Mouse (Mus musculus): ENCODE data around the gene Vps51. TPM values are rescaled to one million over a fixed set of nuclear protein-coding genes. Genes with fewer than 3 reads are reported as not detected.

Gene Vps51
- polyA plus RNA-seq, 1 experiment from 2014 or later = 50.7 TPM

- Histone ChIP-seq H3K4me2 (ENCODE audit: low read depth, low read length) (peak overlapping the region; percentile 91), H3K4me1 (ENCODE audit: control insufficient read depth, insufficient read depth, low read length) (peaks cover 14% of the 10 kb centered on the region), H3K27ac (ENCODE audit: low read length) (peak overlapping the region; percentile 52), H3K9ac (ENCODE audit: low read length) (peak overlapping the region; percentile 78), H3K36me3 (ENCODE audit: control insufficient read depth, insufficient read depth) (peaks cover 17% of the 10 kb centered on the region), H3K27me3 (ENCODE audit: control insufficient read depth, insufficient read depth, low read length) (no peaks in the 10 kb centered on the region), H3K9me3 (replicated peaks; ENCODE audit: control insufficient read depth, low read length) (no peaks in the 10 kb centered on the region), H3K4me3 (ENCODE audit: low read length) (peak overlapping the region; percentile 85)
- ATAC-seq (replicated peaks; ENCODE audit: extremely low read depth, insufficient read depth, low FRiP score) = peak; percentile 57
- 0% methylated on average over 17 of the region's 17 CpGs for WGBS
These were observed 8.4 kb upstream of the Vps51 start for GRCm38 (mm10) chr19:6085417-6085879.

GRCm38 (mm10) chr19:6084478-6085248 is 7.6 kb upstream of the Vps51 start, which contains the start of the genes Zfpl1 and Cdca5:
Zfpl1 (minus strand) TSS chr19:6084956.
Cdca5 (plus strand) TSS chr19:6084983.
- under 1% methylated on average over 58 of the region's 58 CpGs for WGBS
- Histone ChIP-seq H3K9me3 (replicated peaks; ENCODE audit: control insufficient read depth, low read length) (no peaks in the 10 kb centered on the region), H3K36me3 (ENCODE audit: control insufficient read depth, insufficient read depth) (peaks cover 17% of the 10 kb centered on the region), H3K9ac (ENCODE audit: low read length) (peak within 1 kb of the TSS; percentile 80), H3K4me3 (ENCODE audit: low read length) (peak within 1 kb of the TSS; percentile 85), H3K27ac (ENCODE audit: low read length) (peak within 1 kb of the TSS; percentile 52), H3K27me3 (ENCODE audit: control insufficient read depth, insufficient read depth, low read length) (no peaks in the 10 kb centered on the region), H3K4me1 (ENCODE audit: control insufficient read depth, insufficient read depth, low read length) (peaks cover 14% of the 10 kb centered on the region), H3K4me2 (ENCODE audit: low read depth, low read length) (peak within 1 kb of the TSS; percentile 91)
- ATAC-seq (replicated peaks; ENCODE audit: extremely low read depth, insufficient read depth, low FRiP score) = peak; percentile 89

GRCm38 (mm10) chr19:6082156-6082555 is 5.1 kb upstream of the Vps51 start, which contains the start of gene Gm28374:
Gm28374 (minus strand) TSS chr19:6082256.
- Histone ChIP-seq H3K27ac (ENCODE audit: low read length) (no peak within 1 kb of the TSS), H3K4me1 (ENCODE audit: control insufficient read depth, insufficient read depth, low read length) (peaks cover 14% of the 10 kb centered on the region), H3K4me3 (ENCODE audit: low read length) (no peak within 1 kb of the TSS), H3K4me2 (ENCODE audit: low read depth, low read length) (no peak within 1 kb of the TSS), H3K36me3 (ENCODE audit: control insufficient read depth, insufficient read depth) (peaks cover 13% of the 10 kb centered on the region), H3K27me3 (ENCODE audit: control insufficient read depth, insufficient read depth, low read length) (no peaks in the 10 kb centered on the region), H3K9me3 (replicated peaks; ENCODE audit: control insufficient read depth, low read length) (no peaks in the 10 kb centered on the region), H3K9ac (ENCODE audit: low read length) (no peak within 1 kb of the TSS)
- ATAC-seq (replicated peaks; ENCODE audit: extremely low read depth, insufficient read depth, low FRiP score) = no peak
- WGBS = 84% methylated on average over 9 of the region's 9 CpGs

- H3K27ac ChIP-seq (ENCODE audit: low read length) = no peak within 1 kb of the TSS
- no peaks in the 10 kb centered on the region for H3K9me3 ChIP-seq (replicated peaks; ENCODE audit: control insufficient read depth, low read length)
- no peak within 1 kb of the TSS for H3K4me3 ChIP-seq (ENCODE audit: low read length)
- no peaks in the 10 kb centered on the region for H3K27me3 ChIP-seq (ENCODE audit: control insufficient read depth, insufficient read depth, low read length)
- no peak within 1 kb of the TSS for H3K4me2 ChIP-seq (ENCODE audit: low read depth, low read length)
- H3K36me3 ChIP-seq (ENCODE audit: control insufficient read depth, insufficient read depth) = peaks cover 12% of the 10 kb centered on the region
- ATAC-seq (replicated peaks; ENCODE audit: extremely low read depth, insufficient read depth, low FRiP score) = no peak
- peaks cover 13% of the 10 kb centered on the region for H3K4me1 ChIP-seq (ENCODE audit: control insufficient read depth, insufficient read depth, low read length)
- 87% methylated on average over 12 of the region's 12 CpGs for WGBS
- no peak within 1 kb of the TSS for H3K9ac ChIP-seq (ENCODE audit: low read length)
These were observed 3.0 kb upstream of the Vps51 start, which contains the start of gene Tmem262 for GRCm38 (mm10) chr19:6079983-6080480. Tmem262 (plus strand) TSS chr19:6080033.

GRCm38 (mm10) chr19:6073889-6074288 is 3.1 kb downstream of the Vps51 start:
- no peak overlapping the region for H3K4me3 ChIP-seq (ENCODE audit: low read length)
- WGBS = 94% methylated on average over 5 of the region's 5 CpGs

GRCm38 (mm10) chr19:6071261-6071660 is 5.8 kb downstream of the Vps51 start:
- WGBS = 91% methylated on average over 19 of the region's 19 CpGs
- Histone ChIP-seq H3K27me3 (ENCODE audit: control insufficient read depth, insufficient read depth, low read length) (no peaks in the 10 kb centered on the region), H3K27ac (ENCODE audit: low read length) (no peak overlapping the region), H3K9ac (ENCODE audit: low read length) (no peak overlapping the region), H3K4me2 (ENCODE audit: low read depth, low read length) (no peak overlapping the region), H3K36me3 (ENCODE audit: control insufficient read depth, insufficient read depth) (peaks cover 25% of the 10 kb centered on the region), H3K4me1 (ENCODE audit: control insufficient read depth, insufficient read depth, low read length) (peaks cover 18% of the 10 kb centered on the region), H3K4me3 (ENCODE audit: low read length) (no peak overlapping the region), H3K9me3 (replicated peaks; ENCODE audit: control insufficient read depth, low read length) (no peaks in the 10 kb centered on the region)
- no peak for ATAC-seq (replicated peaks; ENCODE audit: extremely low read depth, insufficient read depth, low FRiP score)

More at GRCm38 (mm10) chr19:6073889-6074288, 3.1 kb downstream of the Vps51 start:
- Histone ChIP-seq H3K27me3 (ENCODE audit: control insufficient read depth, insufficient read depth, low read length) (no peaks in the 10 kb centered on the region), H3K9ac (ENCODE audit: low read length) (no peak overlapping the region), H3K4me1 (ENCODE audit: control insufficient read depth, insufficient read depth, low read length) (peaks cover 7% of the 10 kb centered on the region), H3K27ac (ENCODE audit: low read length) (no peak overlapping the region), H3K4me2 (ENCODE audit: low read depth, low read length) (no peak overlapping the region), H3K9me3 (replicated peaks; ENCODE audit: control insufficient read depth, low read length) (no peaks in the 10 kb centered on the region), H3K36me3 (ENCODE audit: control insufficient read depth, insufficient read depth) (peaks cover 25% of the 10 kb centered on the region)
- no peak for ATAC-seq (replicated peaks; ENCODE audit: extremely low read depth, insufficient read depth, low FRiP score)

- WGBS = 86% methylated on average over 31 of the region's 31 CpGs
- H3K4me3 ChIP-seq (ENCODE audit: low read length) = no peak overlapping the region
- no peak for ATAC-seq (replicated peaks; ENCODE audit: extremely low read depth, insufficient read depth, low FRiP score)
- no peak overlapping the region for H3K9ac ChIP-seq (ENCODE audit: low read length)
- H3K4me2 ChIP-seq (ENCODE audit: low read depth, low read length) = no peak overlapping the region
- H3K9me3 ChIP-seq (replicated peaks; ENCODE audit: control insufficient read depth, low read length) = no peaks in the 10 kb centered on the region
- H3K27me3 ChIP-seq (ENCODE audit: control insufficient read depth, insufficient read depth, low read length) = no peaks in the 10 kb centered on the region
- peaks cover 25% of the 10 kb centered on the region for H3K36me3 ChIP-seq (ENCODE audit: control insufficient read depth, insufficient read depth)
- H3K27ac ChIP-seq (ENCODE audit: low read length) = no peak overlapping the region
- H3K4me1 ChIP-seq (ENCODE audit: control insufficient read depth, insufficient read depth, low read length) = peaks cover 14% of the 10 kb centered on the region
These were observed 6.3 kb downstream of the Vps51 start for GRCm38 (mm10) chr19:6070571-6071250.

- H3K27ac ChIP-seq (ENCODE audit: low read length) = no peak overlapping the region
- ATAC-seq (replicated peaks; ENCODE audit: extremely low read depth, insufficient read depth, low FRiP score) = no peak
- no peaks in the 10 kb centered on the region for H3K27me3 ChIP-seq (ENCODE audit: control insufficient read depth, insufficient read depth, low read length)
- H3K36me3 ChIP-seq (ENCODE audit: control insufficient read depth, insufficient read depth) = peaks cover 25% of the 10 kb centered on the region
- peaks cover 14% of the 10 kb centered on the region for H3K4me1 ChIP-seq (ENCODE audit: control insufficient read depth, insufficient read depth, low read length)
- no peak overlapping the region for H3K9ac ChIP-seq (ENCODE audit: low read length)
- H3K4me2 ChIP-seq (ENCODE audit: low read depth, low read length) = no peak overlapping the region
- no peaks in the 10 kb centered on the region for H3K9me3 ChIP-seq (replicated peaks; ENCODE audit: control insufficient read depth, low read length)
- 85% methylated on average over 10 of the region's 10 CpGs for WGBS
- H3K4me3 ChIP-seq (ENCODE audit: low read length) = no peak overlapping the region
These were observed 7.2 kb downstream of the Vps51 start for GRCm38 (mm10) chr19:6069851-6070250.

- no peaks in the 10 kb centered on the region for H3K27me3 ChIP-seq (ENCODE audit: control insufficient read depth, insufficient read depth, low read length)
- no peak overlapping the region for H3K4me3 ChIP-seq (ENCODE audit: low read length)
- H3K9ac ChIP-seq (ENCODE audit: low read length) = no peak overlapping the region
- H3K27ac ChIP-seq (ENCODE audit: low read length) = no peak overlapping the region
- H3K4me2 ChIP-seq (ENCODE audit: low read depth, low read length) = no peak overlapping the region
- no peaks in the 10 kb centered on the region for H3K9me3 ChIP-seq (replicated peaks; ENCODE audit: control insufficient read depth, low read length)
- H3K36me3 ChIP-seq (ENCODE audit: control insufficient read depth, insufficient read depth) = peaks cover 25% of the 10 kb centered on the region
- ATAC-seq (replicated peaks; ENCODE audit: extremely low read depth, insufficient read depth, low FRiP score) = no peak
- H3K4me1 ChIP-seq (ENCODE audit: control insufficient read depth, insufficient read depth, low read length) = peaks cover 14% of the 10 kb centered on the region
- 74% methylated on average over 4 of the region's 4 CpGs for WGBS
These were observed 8.1 kb downstream of the Vps51 start for GRCm38 (mm10) chr19:6068951-6069350.
